Mouse (Mus musculus) lung, postnatal 0 days (tissue): ENCODE data around the gene Slc26a3. TPM values are rescaled to one million over a fixed set of nuclear protein-coding genes. Genes with fewer than 3 reads are reported as not detected.
A peak's percentile ranks its signal among the peaks of the same experiment; 100 is the strongest.

Source experiments
- ATAC-seq: fragments of 200-750 bp; cut with Nextera tagmentation; 2 replicates; pipeline ENCODE4 v1.8.0; 2017; ENCODE audit warnings: moderate library complexity
- DNase-seq: peaks from one replicate; pipeline ENCODE4 v3.0.0-alpha.2; 2016; ENCODE audit warnings: low spot score
- H3K27ac ChIP-seq: fragments of 300-500 bp; sonication (generic); 2 replicates; pipeline ENCODE4 v1.5.1; 2014; ENCODE audit warnings: antibody characterized with exemption, mild to moderate bottlenecking, low read length, mixed read lengths
- H3K27me3 ChIP-seq: fragments of 300-500 bp; sonication (generic); replicated peaks from 2 replicates; pipeline ENCODE4 v1.6.1; 2014; ENCODE audit warnings: low read length, mixed read lengths; ENCODE audit not compliant: insufficient read depth
- H3K36me3 ChIP-seq: fragments of 300-500 bp; sonication (generic); 2 replicates; pipeline ENCODE4 v1.6.1; 2014; ENCODE audit warnings: low read length, mixed read lengths; ENCODE audit not compliant: insufficient read depth
- H3K4me1 ChIP-seq: fragments of 300-500 bp; sonication (generic); 2 replicates; pipeline ENCODE4 v1.6.1; 2014; ENCODE audit warnings: antibody characterized with exemption, low read depth, low read length, mixed read lengths; ENCODE audit not compliant: insufficient read depth
- H3K4me2 ChIP-seq: fragments of 300-500 bp; sonication (generic); replicated peaks from 2 replicates; pipeline ENCODE4 v1.6.1; 2014; ENCODE audit warnings: low read depth, mild to moderate bottlenecking, low read length, moderate library complexity, mixed read lengths
- H3K4me3 ChIP-seq: fragments of 300-500 bp; sonication (generic); 2 replicates; pipeline ENCODE4 v1.5.1; 2014; ENCODE audit warnings: low read depth, low read length
- H3K9ac ChIP-seq: fragments of 300-500 bp; sonication (generic); replicated peaks from 2 replicates; pipeline ENCODE4 v1.6.1; 2014; ENCODE audit warnings: low read depth, mild to moderate bottlenecking
- H3K9me3 ChIP-seq: fragments of 300-500 bp; sonication (generic); 2 replicates; pipeline ENCODE4 v1.6.1; 2016; ENCODE audit warnings: low read length, mixed read lengths
- CTCF ChIP-seq: IDR thresholded peaks from 2 replicates; pipeline ENCODE4 v1.5.1; 2016; ENCODE audit warnings: antibody characterized with exemption, mild to moderate bottlenecking
- EP300 ChIP-seq: IDR thresholded peaks from 2 replicates; pipeline ENCODE4 v1.6.1; 2016; ENCODE audit warnings: antibody characterized with exemption, mild to moderate bottlenecking, control low read depth
- WGBS: fragments of 180-500 bp; shearing (Covaris S2); extraction: QIAGEN DNeasy Blood & Tissue Kit; methylation state at CpG from one replicate; pipeline ENCODE4 v1.1.7; 2014; 5-methylcytosine and 5-hydroxymethylcytosine counted together
- polyA plus RNA-seq: library from polyadenylated mRNA; unstranded; fragments of >200 nt; fragmentation: Nextera tagmentation; extraction: Ambion mirVana; gene quantifications from 2 replicates; pipeline ENCODE4 v1.2.1, GENCODE M21; 2015

Gene Slc26a3
- polyA plus RNA-seq, 1 experiment from 2014 or later, result not detected

GRCm38 (mm10) chr12:31369656-31370055 is 21.0 kb upstream of the Slc26a3 start:
- 61% methylated on average over 7 of the region's 7 CpGs for WGBS
- H3K4me1 ChIP-seq, result no peaks in the 10 kb centered on the region
- no peaks in the 10 kb centered on the region for H3K9me3 ChIP-seq
- no peak overlapping the region for H3K4me3 ChIP-seq
- ATAC-seq, result no peak
- no peak for DNase-seq
- TF ChIP-seq EP300, result no peak
- peak; percentile 21; the same call in 1 of the 2 replicates for TF ChIP-seq CTCF
- H3K36me3 ChIP-seq, result no peaks in the 10 kb centered on the region
- H3K4me2 ChIP-seq, result no peak overlapping the region
- no peak overlapping the region for H3K27ac ChIP-seq
- H3K27me3 ChIP-seq, result no peaks in the 10 kb centered on the region
- H3K9ac ChIP-seq, result no peak overlapping the region

- no peaks in the 10 kb centered on the region for H3K36me3 ChIP-seq
- 30% methylated on average over 9 of the region's 9 CpGs for WGBS
- no peak overlapping the region for H3K4me2 ChIP-seq
- H3K9me3 ChIP-seq, result no peaks in the 10 kb centered on the region
- H3K27me3 ChIP-seq, result no peaks in the 10 kb centered on the region
- no peak overlapping the region for H3K27ac ChIP-seq
- DNase-seq (peak; percentile 91), ATAC-seq (peak; percentile 76)
- TF ChIP-seq CTCF, result peak; percentile 83
- no peak for TF ChIP-seq EP300
- no peak overlapping the region for H3K9ac ChIP-seq
- no peaks in the 10 kb centered on the region for H3K4me1 ChIP-seq
- no peak overlapping the region for H3K4me3 ChIP-seq
Observed at GRCm38 (mm10) chr12:31374603-31375282, 15.9 kb upstream of the Slc26a3 start.

GRCm38 (mm10) chr12:31375283-31375615 is 15.4 kb upstream of the Slc26a3 start:
- Histone ChIP-seq H3K36me3 (no peaks in the 10 kb centered on the region), H3K4me3 (no peak overlapping the region), H3K9me3 (no peaks in the 10 kb centered on the region), H3K27ac (no peak overlapping the region), H3K4me1 (no peaks in the 10 kb centered on the region), H3K9ac (no peak overlapping the region), H3K4me2 (no peak overlapping the region), H3K27me3 (no peaks in the 10 kb centered on the region)
- no peak for TF ChIP-seq EP300
- TF ChIP-seq CTCF, result no peak
- DNase-seq (no peak), ATAC-seq (no peak)
- WGBS, result 70% methylated on average over 4 of the region's 4 CpGs

DNA sequence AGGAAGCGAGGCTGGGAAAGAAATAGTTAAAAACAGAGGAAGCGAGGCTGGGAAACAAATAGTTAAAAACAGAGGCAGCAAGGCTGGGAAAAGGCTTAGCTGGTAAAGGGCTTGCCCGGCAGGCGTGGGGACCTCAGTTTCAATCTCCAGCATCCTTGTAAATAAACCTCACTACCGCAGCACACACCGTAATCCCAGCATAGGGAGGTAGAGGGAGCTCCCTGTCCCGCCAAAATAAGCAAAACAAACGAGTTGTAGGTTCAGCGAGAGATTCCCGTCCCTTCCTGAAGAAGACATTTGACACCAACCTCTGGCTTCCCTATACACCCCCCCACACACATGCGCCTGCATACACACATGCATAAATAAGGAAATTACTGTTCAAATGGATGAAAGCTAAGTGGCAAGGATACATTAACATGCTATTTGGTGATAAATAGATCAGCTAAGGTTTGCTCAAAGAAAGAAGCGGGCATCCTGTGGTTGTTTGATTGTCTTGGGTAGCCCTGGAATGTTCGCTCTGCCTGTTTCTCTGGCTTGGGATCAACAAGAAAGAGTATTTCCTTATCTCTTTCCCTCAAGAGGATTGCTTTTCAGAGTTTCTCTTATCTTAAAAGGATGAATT is 14.2 kb upstream of the Slc26a3 start:
- Histone ChIP-seq H3K4me2 (peak overlapping the region; percentile 42), H3K9ac (no peak overlapping the region), H3K36me3 (no peaks in the 10 kb centered on the region), H3K4me1 (no peaks in the 10 kb centered on the region), H3K4me3 (0 out of 2 replicates have a peak overlapping the region, but pooled peaks have one; percentile 12), H3K27me3 (no peaks in the 10 kb centered on the region), H3K9me3 (no peaks in the 10 kb centered on the region), H3K27ac (no peak overlapping the region)
- WGBS, result 6% methylated on average over 13 of the region's 13 CpGs
- TF ChIP-seq EP300 (no peak), CTCF (peak; percentile 57)
- DNase-seq, result peak; percentile 59
- ATAC-seq, result peak; percentile 55; the same call in 1 of the 2 replicates

- 54% methylated on average over 11 of the region's 11 CpGs for WGBS
- Histone ChIP-seq H3K4me2 (peak overlapping the region; percentile 42), H3K36me3 (no peaks in the 10 kb centered on the region), H3K9me3 (no peaks in the 10 kb centered on the region), H3K9ac (no peak overlapping the region), H3K27ac (no peak overlapping the region), H3K4me1 (no peaks in the 10 kb centered on the region), H3K4me3 (no peak overlapping the region), H3K27me3 (no peaks in the 10 kb centered on the region)
- TF ChIP-seq CTCF (no peak), EP300 (no peak)
- ATAC-seq, result peak; percentile 28; the same call in 1 of the 2 replicates
- DNase-seq, result peak; percentile 34
Observed at GRCm38 (mm10) chr12:31377241-31377640, 13.4 kb upstream of the Slc26a3 start.

GRCm38 (mm10) chr12:31380878-31381277 is 9.8 kb upstream of the Slc26a3 start:
- no peak overlapping the region for H3K4me3 ChIP-seq
- no peak overlapping the region for H3K9ac ChIP-seq
- no peak overlapping the region for H3K4me2 ChIP-seq
- H3K4me1 ChIP-seq, result no peaks in the 10 kb centered on the region
- H3K36me3 ChIP-seq, result no peaks in the 10 kb centered on the region
- ATAC-seq (no peak), DNase-seq (peak; percentile 22)
- no peak overlapping the region for H3K27ac ChIP-seq
- H3K9me3 ChIP-seq, result no peaks in the 10 kb centered on the region
- TF ChIP-seq EP300 (no peak), CTCF (no peak)
- 0% methylated on average over 2 of the region's 2 CpGs for WGBS
- H3K27me3 ChIP-seq, result no peaks in the 10 kb centered on the region
